Mouse (Mus musculus) B cell, adult 67 days (primary cell): ENCODE measurements around the gene Dlx5. TPM values are rescaled to one million over a fixed set of nuclear protein-coding genes. Genes with fewer than 3 reads are reported as not detected.

Source experiments
- total RNA-seq, 2 experiments: library from RNA; stranded (reverse); gene quantifications; 4 replicates each; pipeline ENCODE4 v1.2.4; 2023

Gene Dlx5
- not detected for total RNA-seq

GRCm38 (mm10) chr6:6881638-6882190, at the start of gene Dlx5:
Dlx5 (minus strand) TSS chr6:6882085.

GRCm38 (mm10) chr6:6863160-6863870, 18.6 kb downstream of the Dlx5 start, which contains the start of gene Dlx6:
Dlx6 (plus strand) TSS chr6:6863334.

Other genes starting within 250 kb of the Dlx5 start
- gene Dlx6, start 18.8 kb downstream of the Dlx5 start, total RNA-seq: not detected
- gene Sdhaf3, start 73.9 kb upstream of the Dlx5 start, total RNA-seq: 1 to 10 TPM; 3.9 to 6.9 TPM